Mouse (Mus musculus) cerebellum, adult 2 months (tissue): ENCODE measurements around the gene Hoxa9. TPM values are rescaled to one million over a fixed set of nuclear protein-coding genes. Genes with fewer than 3 reads are reported as not detected.

Experiments used
- DNase-seq, 2 experiments: peaks; one replicate each; pipeline ENCODE4 v3.0.0; 2021
- H3K27ac ChIP-seq: fragments of 200-500 bp; 2 replicates; pipeline ENCODE4 v1.5.1; 2012; ENCODE audit warnings: low read length, control low read depth, inconsistent platforms; ENCODE audit not compliant: insufficient read depth
- H3K27me3 ChIP-seq: fragments of 200-500 bp; 2 replicates; pipeline ENCODE4 v1.6.1; 2012; ENCODE audit warnings: inconsistent platforms, mild to moderate bottlenecking, low read length, moderate library complexity; ENCODE audit not compliant: control insufficient read depth, insufficient read depth
- H3K4me1 ChIP-seq: fragments of 200-500 bp; 2 replicates; pipeline ENCODE4 v1.6.1; 2011; ENCODE audit warnings: low read length; ENCODE audit not compliant: control insufficient read depth, insufficient read depth
- H3K4me3 ChIP-seq: fragments of 200-500 bp; replicated peaks from 2 replicates; pipeline ENCODE3; 2011; ENCODE audit warnings: mild to moderate bottlenecking, low read depth, low read length, control low read depth; ENCODE audit not compliant: insufficient read depth
- CTCF ChIP-seq: fragments of 200-500 bp; IDR thresholded peaks from 2 replicates; pipeline ENCODE4 v1.5.1; 2011; ENCODE audit warnings: low read depth, mild to moderate bottlenecking, control low read depth, low read length, moderate library complexity, borderline replicate concordance; ENCODE audit not compliant: insufficient read depth
- POLR2A ChIP-seq: fragments of 200-500 bp; IDR thresholded peaks from 2 replicates; pipeline ENCODE4 v1.6.1; 2011; ENCODE audit warnings: low read length, control low read depth, borderline replicate concordance; ENCODE audit not compliant: insufficient read depth
- WGBS: fragments of 180-500 bp; shearing (Covaris S2); methylation state at CpG from one replicate; pipeline ENCODE4 v1.1.7; 2018; 5-methylcytosine and 5-hydroxymethylcytosine counted together
- polyA plus RNA-seq: library from polyadenylated mRNA; depleted of rRNA; stranded (reverse); fragments of >200 nt; gene quantifications from 2 replicates; pipeline ENCODE4 v1.2.3, GENCODE M21; 2012

Hoxa9 gene
- polyA plus RNA-seq, 1 experiment: not detected

GRCm38 (mm10) chr6:52211961-52212360 lies 18.9 kb downstream of the Hoxa9 start:
- no peak overlapping the region for H3K27ac ChIP-seq
- TF ChIP-seq CTCF: no peak
- no peak for TF ChIP-seq POLR2A

GRCm38 (mm10) chr6:52211170-52211935 lies 19.5 kb downstream of the Hoxa9 start:
- peak; percentile 53 to 55 for DNase-seq
- Histone ChIP-seq H3K27me3 (peaks cover 13% of the 10 kb centered on the region; the same call in 1 of the 2 replicates), H3K27ac (no peak overlapping the region)

More at GRCm38 (mm10) chr6:52211961-52212360, 18.9 kb downstream of the Hoxa9 start:
- Histone ChIP-seq H3K27me3 (peaks cover 15% of the 10 kb centered on the region; the same call in 1 of the 2 replicates), H3K4me1 (no peaks in the 10 kb centered on the region), H3K4me3 (no peak overlapping the region)
- WGBS: 6% methylated on average over 13 of the region's 13 CpGs
- no peak for DNase-seq

GRCm38 (mm10) chr6:52209685-52210046 lies 21.2 kb downstream of the Hoxa9 start:
- H3K4me3 ChIP-seq: no peak overlapping the region
- H3K27ac ChIP-seq: no peak overlapping the region
- WGBS: 14% methylated on average over 12 of the region's 12 CpGs
- peak in 1 of 2 experiments; percentile 5 for DNase-seq
- TF ChIP-seq POLR2A (no peak), CTCF (no peak)
- no peaks in the 10 kb centered on the region for H3K4me1 ChIP-seq
- H3K27me3 ChIP-seq: peaks cover 11% of the 10 kb centered on the region; the same call in 1 of the 2 replicates

More at GRCm38 (mm10) chr6:52211170-52211935, 19.5 kb downstream of the Hoxa9 start:
- TF ChIP-seq CTCF (peak; percentile 44), POLR2A (no peak)
- 1% methylated on average over 37 of the region's 37 CpGs for WGBS
- no peaks in the 10 kb centered on the region for H3K4me1 ChIP-seq
- no peak overlapping the region for H3K4me3 ChIP-seq

GRCm38 (mm10) chr6:52208868-52209684 lies 21.8 kb downstream of the Hoxa9 start:
- WGBS: 9% methylated on average over 18 of the region's 18 CpGs
- Histone ChIP-seq H3K4me1 (no peaks in the 10 kb centered on the region), H3K4me3 (no peak overlapping the region), H3K27ac (no peak overlapping the region), H3K27me3 (peaks cover 15% of the 10 kb centered on the region; the same call in 1 of the 2 replicates)
- DNase-seq: no peak
- no peak for TF ChIP-seq POLR2A

GRCm38 (mm10) chr6:52208072-52208867 lies 22.6 kb downstream of the Hoxa9 start, which contains the start of gene Hoxa6:
Hoxa6 (minus strand) TSS chr6:52208722.
- 1% methylated on average over 47 of the region's 47 CpGs for WGBS
- Histone ChIP-seq H3K27ac (no peak within 1 kb of the TSS), H3K4me1 (no peaks in the 10 kb centered on the region)

GRCm38 (mm10) chr6:52207684-52207976 lies 23.3 kb downstream of the Hoxa9 start:
- no peak overlapping the region for H3K4me3 ChIP-seq

More at GRCm38 (mm10) chr6:52208072-52208867, 22.6 kb downstream of the Hoxa9 start, which contains the start of gene Hoxa6:
- Histone ChIP-seq H3K27me3 (peaks cover 18% of the 10 kb centered on the region; the same call in 1 of the 2 replicates), H3K4me3 (no peak within 1 kb of the TSS)
- TF ChIP-seq POLR2A: no peak
- no peak for TF ChIP-seq CTCF
- no peak for DNase-seq

More at GRCm38 (mm10) chr6:52207684-52207976, 23.3 kb downstream of the Hoxa9 start:
- no peak overlapping the region for H3K27ac ChIP-seq
- TF ChIP-seq CTCF (no peak), POLR2A (no peak)
- H3K4me1 ChIP-seq: no peaks in the 10 kb centered on the region
- H3K27me3 ChIP-seq: peaks cover 18% of the 10 kb centered on the region
- no peak for DNase-seq
